Comparison of ENCODE assay signal across 7 mouse cellular contexts in genomic region chr8:94914701-94915101, GRCm38 (mm10). TPM values are rescaled to one million over a fixed set of nuclear protein-coding genes. Genes with fewer than 3 reads are reported as not detected.
A peak's percentile ranks its signal among the peaks of the same experiment; 100 is the strongest.
DNase-seq lines count a peak whose midpoint lies in the region; ATAC-seq and TF ChIP-seq lines count a peak whose summit lies in the region.

No protein-coding gene starts in this region.

- H3K36me3 ChIP-seq in lung, embryonic 15.5 days: peaks cover 21% of the 10 kb centered on the region
- peaks cover 28% of the 10 kb centered on the region for H3K36me3 ChIP-seq in embryonic facial prominence, embryonic 13.5 days
- H3K36me3 ChIP-seq in heart, embryonic 14.5 days (ENCODE audit: control insufficient read depth, insufficient read depth, low read length): peaks cover 31% of the 10 kb centered on the region
- peaks cover 6% of the 10 kb centered on the region for H3K36me3 ChIP-seq in myocyte (ENCODE audit: control insufficient read depth, insufficient read depth)

- TF ChIP-seq POLR2A in myocyte (IDR thresholded peaks at IDR 0.05; ENCODE audit: insufficient read length, low read depth): no peak

- H3K4me3 ChIP-seq in lung, embryonic 15.5 days: peak overlapping the region; percentile 6; the same call in 1 of the 2 replicates
- H3K4me3 ChIP-seq in embryonic facial prominence, embryonic 13.5 days: peak overlapping the region; percentile 15
- no peak overlapping the region; a peak in 1 of 4 replicates for H3K4me3 ChIP-seq in heart, embryonic 14.5 days (ENCODE audit: control insufficient read depth in 1 of 2, insufficient read depth in 1 of 2, low read depth in 1 of 2, low read length in 2 of 2)
- no peak overlapping the region for H3K4me3 ChIP-seq in myocyte

- H3K4me2 ChIP-seq in lung, embryonic 15.5 days: peak overlapping the region; percentile 11; the same call in 1 of the 2 replicates
- H3K4me2 ChIP-seq in embryonic facial prominence, embryonic 13.5 days: peak overlapping the region; percentile 85
- H3K4me2 ChIP-seq in heart, embryonic 14.5 days (ENCODE audit: low read length): peak overlapping the region; percentile 47
- peak overlapping the region; percentile 53 for H3K4me2 ChIP-seq in myocyte (ENCODE audit: low read depth)

- H3K4me1 ChIP-seq in lung, embryonic 15.5 days: peaks cover 42% of the 10 kb centered on the region
- peaks cover 54% of the 10 kb centered on the region for H3K4me1 ChIP-seq in embryonic facial prominence, embryonic 13.5 days
- peaks cover 38 to 50% of the 10 kb centered on the region in 2 experiments for H3K4me1 ChIP-seq in heart, embryonic 14.5 days (ENCODE audit: control insufficient read depth in 2 of 2, insufficient read depth in 2 of 2, low read length in 2 of 2)

- 0 out of 2 replicates have a peak, but pooled peaks cover 3% of the 10 kb centered on the region for H3K27me3 ChIP-seq in lung, embryonic 15.5 days
- peaks cover 17% of the 10 kb centered on the region for H3K27me3 ChIP-seq in embryonic facial prominence, embryonic 13.5 days
- no peaks in the 10 kb centered on the region; the same call in 1 of the 2 replicates for H3K27me3 ChIP-seq in heart, embryonic 14.5 days (ENCODE audit: control insufficient read depth, insufficient read depth, low read length)
- no peaks in the 10 kb centered on the region for H3K27me3 ChIP-seq in myocyte (ENCODE audit: control insufficient read depth, insufficient read depth, insufficient read length)

- H3K9me3 ChIP-seq in lung, embryonic 15.5 days: no peaks in the 10 kb centered on the region
- no peaks in the 10 kb centered on the region for H3K9me3 ChIP-seq in embryonic facial prominence, embryonic 13.5 days
- no peaks in the 10 kb centered on the region for H3K9me3 ChIP-seq in heart, embryonic 14.5 days (ENCODE audit: control insufficient read depth, low read length)

- no peak for DNase-seq in lung, postnatal 25 days (ENCODE audit: low spot score)
- no peak for DNase-seq in frontal cortex, postnatal 36 days (ENCODE audit: low spot score in 2 of 2)
- no peak for DNase-seq in left cerebral cortex, adult 9 months (ENCODE audit: low spot score in 2 of 2)

- H3K9ac ChIP-seq in lung, embryonic 15.5 days: 0 out of 2 replicates have a peak overlapping the region, but pooled peaks have one; percentile 28
- H3K9ac ChIP-seq in embryonic facial prominence, embryonic 13.5 days: 0 out of 2 replicates have a peak overlapping the region, but pooled peaks have one; percentile 37
- peak overlapping the region; percentile 48; the same call in 1 of the 2 replicates for H3K9ac ChIP-seq in heart, embryonic 14.5 days (ENCODE audit: low read length)

- no peak overlapping the region for H3ac ChIP-seq in myocyte (ENCODE audit: control insufficient read depth, insufficient read length)

- peaks cover 17% of the 10 kb centered on the region for H3K79me2 ChIP-seq in myocyte (ENCODE audit: control insufficient read depth, insufficient read depth)

- ATAC-seq in lung, embryonic 15.5 days (ENCODE audit: borderline replicate concordance, extremely low read depth, low FRiP score, low TSS enrichment): no peak; the same call in 1 of the 2 replicates
- peak; percentile 43 for ATAC-seq in embryonic facial prominence, embryonic 13.5 days (ENCODE audit: insufficient number of reproducible peaks, insufficient read depth, low FRiP score, low TSS enrichment, low read depth)
- ATAC-seq in heart, embryonic 14.5 days (ENCODE audit: insufficient number of reproducible peaks, insufficient read depth, low FRiP score, low read depth): peak; percentile 44

- peak overlapping the region; percentile 3; the same call in 1 of the 2 replicates for H3K27ac ChIP-seq in lung, embryonic 15.5 days
- peak overlapping the region; percentile 80 for H3K27ac ChIP-seq in embryonic facial prominence, embryonic 13.5 days
- peak overlapping the region; percentile 32 to 68; a peak in 3 of 4 replicates for H3K27ac ChIP-seq in heart, embryonic 14.5 days (replicated peaks in 1 of 2; ENCODE audit: control insufficient read depth in 1 of 2, insufficient read depth in 1 of 2, low read depth in 2 of 2, low read length in 2 of 2)

- WGBS in lung, embryonic 15.5 days: 34% methylated on average over 3 of the region's 3 CpGs
- 10% methylated on average over 3 of the region's 3 CpGs for WGBS in embryonic facial prominence, embryonic 13.5 days
- WGBS in heart, embryonic 14.5 days: 26% methylated on average over 3 of the region's 3 CpGs

TF ChIP-seq in myocyte, 11 proteins besides CTCF, POLR2A, EP300 and RAD21:
- no peak for TF ChIP-seq MYOD1 (IDR thresholded peaks at IDR 0.05; ENCODE audit: control insufficient read depth in 1 of 3, insufficient read length in 2 of 3, low read depth in 2 of 3)

RNA-seq across cellular contexts. Expression of gene Ccdc102a, which starts 3.2 kb away (rescaled TPM):
- polyA plus RNA-seq in lung, embryonic 15.5 days (2015; fragmentation: Nextera tagmentation; extraction: Ambion mirVana): 28.7 and 29.3 TPM in 2 replicates
- 38.0 and 40.7 TPM in 2 replicates for polyA plus RNA-seq in embryonic facial prominence, embryonic 13.5 days (2015; fragmentation: Nextera tagmentation; extraction: Ambion mirVana)
- polyA plus RNA-seq in heart, embryonic 14.5 days (2014; fragmentation: Nextera tagmentation; extraction: Ambion mirVana): 20.8 and 25.8 TPM in 2 replicates
- polyA plus RNA-seq in myocyte (2012; fragmentation: generic; extraction: Trizol): 16.3 TPM

RNA-seq across cellular contexts. Expression of gene Adgrg5, which starts 8.8 kb away (rescaled TPM):
- 0.29 and 0.36 TPM in 2 replicates for polyA plus RNA-seq in lung, embryonic 15.5 days (2015; fragmentation: Nextera tagmentation; extraction: Ambion mirVana)
- polyA plus RNA-seq in embryonic facial prominence, embryonic 13.5 days (2015; fragmentation: Nextera tagmentation; extraction: Ambion mirVana): 0.07 and 0.12 TPM in 2 replicates
- polyA plus RNA-seq in heart, embryonic 14.5 days (2014; fragmentation: Nextera tagmentation; extraction: Ambion mirVana): 0.07 and 0.23 TPM in 2 replicates
- polyA plus RNA-seq in myocyte (2012; fragmentation: generic; extraction: Trizol): not detected

RNA-seq across cellular contexts. Expression of gene Dok4, which starts 38.6 kb away (rescaled TPM):
- 40.4 and 45.7 TPM in 2 replicates for polyA plus RNA-seq in lung, embryonic 15.5 days (2015; fragmentation: Nextera tagmentation; extraction: Ambion mirVana)
- 23.2 and 23.7 TPM in 2 replicates for polyA plus RNA-seq in embryonic facial prominence, embryonic 13.5 days (2015; fragmentation: Nextera tagmentation; extraction: Ambion mirVana)
- 27.8 and 28.2 TPM in 2 replicates for polyA plus RNA-seq in heart, embryonic 14.5 days (2014; fragmentation: Nextera tagmentation; extraction: Ambion mirVana)
- 4.4 TPM for polyA plus RNA-seq in myocyte (2012; fragmentation: generic; extraction: Trizol)

RNA-seq across cellular contexts. Expression of gene Polr2c, which starts 57.5 kb away (rescaled TPM):
- polyA plus RNA-seq in lung, embryonic 15.5 days (2015; fragmentation: Nextera tagmentation; extraction: Ambion mirVana): 161 and 164 TPM in 2 replicates
- 152 and 159 TPM in 2 replicates for polyA plus RNA-seq in embryonic facial prominence, embryonic 13.5 days (2015; fragmentation: Nextera tagmentation; extraction: Ambion mirVana)
- polyA plus RNA-seq in heart, embryonic 14.5 days (2014; fragmentation: Nextera tagmentation; extraction: Ambion mirVana): 126 and 129 TPM in 2 replicates
- 102 TPM for polyA plus RNA-seq in myocyte (2012; fragmentation: generic; extraction: Trizol)

RNA-seq across cellular contexts. Expression of gene Adgrg1, which starts 59.9 kb away (rescaled TPM):
- polyA plus RNA-seq in lung, embryonic 15.5 days (2015; fragmentation: Nextera tagmentation; extraction: Ambion mirVana): 35.4 and 35.6 TPM in 2 replicates
- 18.4 and 19.8 TPM in 2 replicates for polyA plus RNA-seq in embryonic facial prominence, embryonic 13.5 days (2015; fragmentation: Nextera tagmentation; extraction: Ambion mirVana)
- 2.7 and 2.9 TPM in 2 replicates for polyA plus RNA-seq in heart, embryonic 14.5 days (2014; fragmentation: Nextera tagmentation; extraction: Ambion mirVana)
- polyA plus RNA-seq in myocyte (2012; fragmentation: generic; extraction: Trizol): 12.4 TPM

Comparison
In these comparisons a context has a peak if more than half of its experiments do, and no peak if none do; other contexts are left out.
1. H3K27ac ChIP-seq: peak in every context shown above with its lines; median percentile 80 in embryonic facial prominence, embryonic 13.5 days; 50 in heart, embryonic 14.5 days; 3 in lung, embryonic 15.5 days.
2. H3K4me2 ChIP-seq: peak in every context shown above with its lines; median percentile 85 in embryonic facial prominence, embryonic 13.5 days; 53 in myocyte; 47 in heart, embryonic 14.5 days; 11 in lung, embryonic 15.5 days.
3. H3K4me3 ChIP-seq: peak in lung, embryonic 15.5 days (single experiment) and embryonic facial prominence, embryonic 13.5 days (single experiment); none in heart, embryonic 14.5 days (0 of 2) and myocyte (single experiment).
4. Peak in every context shown above with its lines, with median percentiles within 50 percentile points of each other: H3K9ac ChIP-seq.